Mouse (Mus musculus): Measurements from ENCODE around the gene Olfr1053. TPM values are rescaled to one million over a fixed set of nuclear protein-coding genes. Genes with fewer than 3 reads are reported as not detected.
"Not testable (repeated sequence)": the region's sequence is repeated elsewhere in the genome, so short reads cannot be mapped to it uniquely, and the experiment has no call there.

Gene Olfr1053
- not detected in 2 replicates for polyA plus RNA-seq (2015; fragmentation: Nextera tagmentation; extraction: Ambion mirVana)

- H3K9me3 ChIP-seq (replicated peaks; ENCODE audit: control insufficient read depth, low read length), result no peaks in the 10 kb centered on the region
- no peaks in the 10 kb centered on the region for H3K27me3 ChIP-seq (ENCODE audit: control insufficient read depth, insufficient read depth, low read depth, low read length)
- ATAC-seq (ENCODE audit: low read depth), result no peak
- no peak within 1 kb of the TSS for H3K9ac ChIP-seq (ENCODE audit: low read depth, low read length)
- H3K27ac ChIP-seq (ENCODE audit: low read length), result no peak within 1 kb of the TSS
- H3K4me2 ChIP-seq (ENCODE audit: low read depth, low read length), result no peak within 1 kb of the TSS
- WGBS (ENCODE audit: insufficient replicate concordance), result 42% methylated on average over 3 of the region's 3 CpGs
- H3K4me1 ChIP-seq (ENCODE audit: control insufficient read depth, low read depth, low read length), result no peaks in the 10 kb centered on the region
- H3K36me3 ChIP-seq (ENCODE audit: control insufficient read depth, insufficient read depth), result no peaks in the 10 kb centered on the region
- H3K4me3 ChIP-seq (ENCODE audit: low read depth, low read length), result no peak within 1 kb of the TSS
Measured at GRCm38 (mm10) chr2:86315184-86315583, at the start of gene Olfr1053. Gene Olfr1053, minus strand, starts transcription at chr2:86315284.

- Histone ChIP-seq H3K27ac (ENCODE audit: low read length) (no peak within 1 kb of the TSS), H3K4me3 (ENCODE audit: low read depth, low read length) (no peak within 1 kb of the TSS), H3K27me3 (ENCODE audit: control insufficient read depth, insufficient read depth, low read depth, low read length) (no peaks in the 10 kb centered on the region), H3K36me3 (ENCODE audit: control insufficient read depth, insufficient read depth) (no peaks in the 10 kb centered on the region), H3K4me1 (ENCODE audit: control insufficient read depth, low read depth, low read length) (no peaks in the 10 kb centered on the region), H3K9ac (ENCODE audit: low read depth, low read length) (no peak within 1 kb of the TSS), H3K9me3 (replicated peaks; ENCODE audit: control insufficient read depth, low read length) (no peaks in the 10 kb centered on the region), H3K4me2 (ENCODE audit: low read depth, low read length) (no peak within 1 kb of the TSS)
- ATAC-seq (ENCODE audit: low read depth), result no peak
Measured at GRCm38 (mm10) chr2:86362369-86362768, 47.3 kb upstream of the Olfr1053 start, which contains the start of gene Olfr1056. Gene Olfr1056, minus strand, starts transcription at chr2:86362469.

DNA sequence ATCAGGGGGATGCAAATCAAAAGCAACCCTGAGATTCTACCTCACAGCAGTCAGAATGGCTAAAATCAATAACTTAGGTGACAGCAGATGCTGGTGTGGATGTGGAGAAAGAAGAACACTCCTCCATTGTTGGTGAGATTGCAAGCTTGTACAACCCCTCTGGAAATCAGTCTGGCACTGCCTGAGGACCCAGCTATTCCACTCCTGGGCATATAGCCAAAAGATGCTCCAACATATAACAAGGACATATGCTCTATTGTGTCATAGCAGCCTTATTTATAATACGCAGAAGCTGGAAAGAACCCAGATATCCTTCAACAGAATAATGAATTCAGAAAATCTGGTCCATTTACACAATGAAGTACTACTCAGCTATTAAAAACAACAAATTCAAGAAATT, 36.7 kb upstream of the Olfr1053 start:
- ATAC-seq (ENCODE audit: low read depth); H3K9me3 ChIP-seq (replicated peaks; ENCODE audit: control insufficient read depth, low read length); H3K9ac ChIP-seq (ENCODE audit: low read depth, low read length); H3K36me3 ChIP-seq (ENCODE audit: control insufficient read depth, insufficient read depth); H3K4me1 ChIP-seq (ENCODE audit: control insufficient read depth, low read depth, low read length); H3K4me2 ChIP-seq (ENCODE audit: low read depth, low read length); H3K4me3 ChIP-seq (ENCODE audit: low read depth, low read length); H3K27ac ChIP-seq (ENCODE audit: low read length); H3K27me3 ChIP-seq (ENCODE audit: control insufficient read depth, insufficient read depth, low read depth, low read length): not testable (repeated sequence)
- WGBS (ENCODE audit: insufficient replicate concordance), result 76% methylated on average over 1 of the region's 1 CpGs

- Histone ChIP-seq H3K4me1 (ENCODE audit: control insufficient read depth, low read depth, low read length) (no peaks in the 10 kb centered on the region), H3K4me3 (ENCODE audit: low read depth, low read length) (no peak within 1 kb of the TSS), H3K27me3 (ENCODE audit: control insufficient read depth, insufficient read depth, low read depth, low read length) (no peaks in the 10 kb centered on the region), H3K36me3 (ENCODE audit: control insufficient read depth, insufficient read depth) (no peaks in the 10 kb centered on the region), H3K9me3 (replicated peaks; ENCODE audit: control insufficient read depth, low read length) (no peaks in the 10 kb centered on the region), H3K27ac (ENCODE audit: low read length) (no peak within 1 kb of the TSS), H3K9ac (ENCODE audit: low read depth, low read length) (no peak within 1 kb of the TSS), H3K4me2 (ENCODE audit: low read depth, low read length) (no peak within 1 kb of the TSS)
- ATAC-seq (ENCODE audit: low read depth), result no peak
- 77% methylated on average over 5 of the region's 5 CpGs for WGBS (ENCODE audit: insufficient replicate concordance)
Measured at GRCm38 (mm10) chr2:86350184-86350583, 35.1 kb upstream of the Olfr1053 start, which contains the start of gene Olfr1055. Gene Olfr1055, minus strand, starts transcription at chr2:86350284.

GRCm38 (mm10) chr2:86335333-86335732, 20.2 kb upstream of the Olfr1053 start, which contains the start of gene Olfr1054:
Gene Olfr1054, minus strand, starts transcription at chr2:86335433.
- H3K27ac ChIP-seq (ENCODE audit: low read length), result no peak within 1 kb of the TSS
- no peaks in the 10 kb centered on the region for H3K36me3 ChIP-seq (ENCODE audit: control insufficient read depth, insufficient read depth)
- H3K4me3 ChIP-seq (ENCODE audit: low read depth, low read length), result no peak within 1 kb of the TSS
- WGBS (ENCODE audit: insufficient replicate concordance), result 61% methylated on average over 3 of the region's 3 CpGs
- no peaks in the 10 kb centered on the region for H3K9me3 ChIP-seq (replicated peaks; ENCODE audit: control insufficient read depth, low read length)
- H3K9ac ChIP-seq (ENCODE audit: low read depth, low read length), result no peak within 1 kb of the TSS
- no peaks in the 10 kb centered on the region for H3K27me3 ChIP-seq (ENCODE audit: control insufficient read depth, insufficient read depth, low read depth, low read length)
- no peak within 1 kb of the TSS for H3K4me2 ChIP-seq (ENCODE audit: low read depth, low read length)
- no peak for ATAC-seq (ENCODE audit: low read depth)
- H3K4me1 ChIP-seq (ENCODE audit: control insufficient read depth, low read depth, low read length), result no peaks in the 10 kb centered on the region

- Histone ChIP-seq H3K9me3 (replicated peaks; ENCODE audit: control insufficient read depth, low read length) (no peaks in the 10 kb centered on the region), H3K27me3 (ENCODE audit: control insufficient read depth, insufficient read depth, low read depth, low read length) (no peaks in the 10 kb centered on the region), H3K27ac (ENCODE audit: low read length) (no peak within 1 kb of the TSS), H3K9ac (ENCODE audit: low read depth, low read length) (no peak within 1 kb of the TSS), H3K4me3 (ENCODE audit: low read depth, low read length) (no peak within 1 kb of the TSS), H3K4me2 (ENCODE audit: low read depth, low read length) (no peak within 1 kb of the TSS), H3K4me1 (ENCODE audit: control insufficient read depth, low read depth, low read length) (no peaks in the 10 kb centered on the region), H3K36me3 (ENCODE audit: control insufficient read depth, insufficient read depth) (no peaks in the 10 kb centered on the region)
- ATAC-seq (ENCODE audit: low read depth), result no peak
Measured at GRCm38 (mm10) chr2:86292155-86292554, 22.9 kb downstream of the Olfr1053 start, which contains the start of gene Olfr1052. Gene Olfr1052, plus strand, starts transcription at chr2:86292455.

DNA sequence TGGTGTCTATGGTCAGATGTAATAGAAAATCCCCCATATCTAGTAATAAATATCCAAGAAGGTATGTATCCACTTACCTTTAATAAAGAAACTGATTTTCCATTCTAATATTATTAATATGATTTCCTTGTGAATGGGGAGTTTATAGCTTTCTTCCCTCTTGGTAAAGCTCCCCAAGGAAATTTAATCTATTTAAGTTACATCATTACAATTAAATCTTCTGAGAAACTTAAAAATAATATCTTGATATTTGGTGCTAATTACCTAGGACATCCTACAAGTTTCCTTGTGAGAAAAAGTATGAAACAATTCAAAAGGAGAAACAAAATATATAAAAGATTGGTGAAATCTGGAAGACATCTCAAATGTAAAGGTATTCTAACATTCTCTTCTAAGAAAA, 36.1 kb downstream of the Olfr1053 start, which contains the start of gene Olfr1051:
Gene Olfr1051, minus strand, starts transcription at position 101 of the 400 bp plus-strand sequence.
- H3K4me3 ChIP-seq (ENCODE audit: low read depth, low read length); H3K9ac ChIP-seq (ENCODE audit: low read depth, low read length); H3K36me3 ChIP-seq (ENCODE audit: control insufficient read depth, insufficient read depth); H3K9me3 ChIP-seq (replicated peaks; ENCODE audit: control insufficient read depth, low read length); H3K4me1 ChIP-seq (ENCODE audit: control insufficient read depth, low read depth, low read length); ATAC-seq (ENCODE audit: low read depth); H3K27me3 ChIP-seq (ENCODE audit: control insufficient read depth, insufficient read depth, low read depth, low read length); H3K4me2 ChIP-seq (ENCODE audit: low read depth, low read length); H3K27ac ChIP-seq (ENCODE audit: low read length): not testable (repeated sequence)

Other genes with a start within 250 kb of the Olfr1053 start
- not detected in 2 replicates for gene Olfr1036, start 241.3 kb downstream of the Olfr1053 start, polyA plus RNA-seq (2015; fragmentation: Nextera tagmentation; extraction: Ambion mirVana)
- gene Olfr1037, start 227.9 kb downstream of the Olfr1053 start, polyA plus RNA-seq (2015; fragmentation: Nextera tagmentation; extraction: Ambion mirVana), result not detected in 2 replicates
- not detected in 2 replicates for gene Olfr1039, start 179.4 kb downstream of the Olfr1053 start, polyA plus RNA-seq (2015; fragmentation: Nextera tagmentation; extraction: Ambion mirVana)
- gene Olfr1040, start 168.6 kb downstream of the Olfr1053 start, polyA plus RNA-seq (2015; fragmentation: Nextera tagmentation; extraction: Ambion mirVana), result not detected in 2 replicates
- not detected in 2 replicates for gene Olfr1042, start 153.4 kb downstream of the Olfr1053 start, polyA plus RNA-seq (2015; fragmentation: Nextera tagmentation; extraction: Ambion mirVana)
- gene Olfr1043, start 147.8 kb downstream of the Olfr1053 start, polyA plus RNA-seq (2015; fragmentation: Nextera tagmentation; extraction: Ambion mirVana), result not detected in 2 replicates
- gene Olfr1044, start 137.5 kb downstream of the Olfr1053 start, polyA plus RNA-seq (2015; fragmentation: Nextera tagmentation; extraction: Ambion mirVana), result not detected in 2 replicates
- gene Olfr52, start 129.6 kb downstream of the Olfr1053 start, polyA plus RNA-seq (2015; fragmentation: Nextera tagmentation; extraction: Ambion mirVana), result not detected in 2 replicates
- gene Olfr1045, start 112.3 kb downstream of the Olfr1053 start, polyA plus RNA-seq (2015; fragmentation: Nextera tagmentation; extraction: Ambion mirVana), result not detected in 2 replicates
- gene Olfr1046, start 96.0 kb downstream of the Olfr1053 start, polyA plus RNA-seq (2015; fragmentation: Nextera tagmentation; extraction: Ambion mirVana), result not detected in 2 replicates
- gene Olfr1047, start 83.9 kb downstream of the Olfr1053 start, polyA plus RNA-seq (2015; fragmentation: Nextera tagmentation; extraction: Ambion mirVana), result not detected in 2 replicates
- gene Olfr1048, start 75.0 kb downstream of the Olfr1053 start, polyA plus RNA-seq (2015; fragmentation: Nextera tagmentation; extraction: Ambion mirVana), result not detected in 2 replicates
- gene Olfr1049, start 57.0 kb downstream of the Olfr1053 start, polyA plus RNA-seq (2015; fragmentation: Nextera tagmentation; extraction: Ambion mirVana), result not detected in 2 replicates
- gene Olfr1051, start 36.2 kb downstream of the Olfr1053 start, polyA plus RNA-seq (2015; fragmentation: Nextera tagmentation; extraction: Ambion mirVana), result not detected in 2 replicates
- not detected in 2 replicates for gene Olfr1052, start 22.8 kb downstream of the Olfr1053 start, polyA plus RNA-seq (2015; fragmentation: Nextera tagmentation; extraction: Ambion mirVana)
- not detected in 2 replicates for gene Olfr1054, start 20.1 kb upstream of the Olfr1053 start, polyA plus RNA-seq (2015; fragmentation: Nextera tagmentation; extraction: Ambion mirVana)
- gene Olfr1055, start 35.0 kb upstream of the Olfr1053 start, polyA plus RNA-seq (2015; fragmentation: Nextera tagmentation; extraction: Ambion mirVana), result not detected in 2 replicates
- not detected in 2 replicates for gene Olfr1056, start 47.2 kb upstream of the Olfr1053 start, polyA plus RNA-seq (2015; fragmentation: Nextera tagmentation; extraction: Ambion mirVana)
- gene Olfr1057, start 63.1 kb upstream of the Olfr1053 start, polyA plus RNA-seq (2015; fragmentation: Nextera tagmentation; extraction: Ambion mirVana), result not detected in 2 replicates
- gene Olfr1058, start 73.3 kb upstream of the Olfr1053 start, polyA plus RNA-seq (2015; fragmentation: Nextera tagmentation; extraction: Ambion mirVana), result not detected in 2 replicates
- not detected in 2 replicates for gene Olfr1061, start 98.8 kb upstream of the Olfr1053 start, polyA plus RNA-seq (2015; fragmentation: Nextera tagmentation; extraction: Ambion mirVana)
- gene Olfr1062, start 111.5 kb upstream of the Olfr1053 start, polyA plus RNA-seq (2015; fragmentation: Nextera tagmentation; extraction: Ambion mirVana), result not detected in 2 replicates
- gene Olfr1065, start 135.3 kb upstream of the Olfr1053 start, polyA plus RNA-seq (2015; fragmentation: Nextera tagmentation; extraction: Ambion mirVana), result not detected in 2 replicates
- gene Olfr1066, start 141.0 kb upstream of the Olfr1053 start, polyA plus RNA-seq (2015; fragmentation: Nextera tagmentation; extraction: Ambion mirVana), result not detected in 2 replicates
- gene Olfr228, start 172.1 kb upstream of the Olfr1053 start, polyA plus RNA-seq (2015; fragmentation: Nextera tagmentation; extraction: Ambion mirVana), result not detected in 2 replicates
- not detected in 2 replicates for gene Olfr1076, start 193.2 kb upstream of the Olfr1053 start, polyA plus RNA-seq (2015; fragmentation: Nextera tagmentation; extraction: Ambion mirVana)
- gene Olfr1079, start 227.2 kb upstream of the Olfr1053 start, polyA plus RNA-seq (2015; fragmentation: Nextera tagmentation; extraction: Ambion mirVana), result not detected in 2 replicates
- gene Olfr1080, start 243.0 kb upstream of the Olfr1053 start, polyA plus RNA-seq (2015; fragmentation: Nextera tagmentation; extraction: Ambion mirVana), result not detected in 2 replicates

Measured in liver, embryonic 16.5 days (tissue).